ENCODE assay signal across 15 mouse cellular contexts in genomic region chr11:100321479-100322305, GRCm38 (mm10). TPM values are rescaled to one million over a fixed set of nuclear protein-coding genes. Genes with fewer than 3 reads are reported as not detected.
DNase-seq lines count a peak whose midpoint lies in the region; ATAC-seq and TF ChIP-seq lines count a peak whose summit lies in the region.
"Not testable (repeated sequence)": the region's sequence is repeated elsewhere in the genome, so short reads cannot be mapped to it uniquely, and the experiment has no call there.
"Had no signal": no experiment of that assay in that cellular context is flagged by ENCODE, and none has a peak within 500 bp of the region (broad histone marks: within the 10 kb centered on the region; RNA-seq: fewer than 3 reads in every experiment).

No protein-coding gene starts in this region.

- peaks cover 22% of the 10 kb centered on the region for H3K36me3 ChIP-seq in ES-Bruce4 (ENCODE audit: control insufficient read depth, insufficient read depth, low read length, poor library complexity, severe bottlenecking)
- peaks cover 20% of the 10 kb centered on the region for H3K36me3 ChIP-seq in forebrain, embryonic 12.5 days (replicated peaks)
- H3K36me3 ChIP-seq in hindbrain, embryonic 14.5 days (replicated peaks; ENCODE audit: control insufficient read depth, insufficient read depth), result peaks cover 21% of the 10 kb centered on the region
- H3K36me3 ChIP-seq in liver, postnatal 0 days (replicated peaks; ENCODE audit: insufficient read depth, low read length), result peaks cover 18% of the 10 kb centered on the region
- H3K36me3 ChIP-seq in neural tube, embryonic 11.5 days (ENCODE audit: control insufficient read depth, insufficient read depth, low read length), result not testable (repeated sequence)

- peak overlapping the region; percentile 59 for H3K27ac ChIP-seq in ES-Bruce4 (ENCODE audit: insufficient read depth, low read length)
- not testable (repeated sequence) for H3K27ac ChIP-seq in forebrain, embryonic 12.5 days; hindbrain, embryonic 14.5 days; left cerebral cortex, adult 2 months; neural tube, embryonic 11.5 days (ENCODE audit: low read depth, low read length)
- peak overlapping the region; percentile 7 for H3K27ac ChIP-seq in liver, postnatal 0 days (ENCODE audit: low read depth)

- not testable (repeated sequence) for TF ChIP-seq EP300 in ES-Bruce4 (IDR thresholded peaks at IDR 0.05; ENCODE audit: insufficient read depth, low read depth, low read length); liver, postnatal 0 days (IDR thresholded peaks at IDR 0.05; ENCODE audit: low read depth)

- H3K27me3 ChIP-seq in ES-Bruce4 (ENCODE audit: control insufficient read depth, insufficient read depth, low read length, poor library complexity, severe bottlenecking); forebrain, embryonic 12.5 days; hindbrain, embryonic 14.5 days (ENCODE audit: control insufficient read depth, insufficient read depth, low read length); liver, postnatal 0 days (ENCODE audit: insufficient read depth, low read length); neural tube, embryonic 11.5 days (ENCODE audit: control insufficient read depth, insufficient read depth, low read length): not testable (repeated sequence)

- not testable (repeated sequence) for TF ChIP-seq CTCF in ES-Bruce4 (IDR thresholded peaks at IDR 0.05; ENCODE audit: low read depth, low read length); left cerebral cortex, adult 2 months (IDR thresholded peaks at IDR 0.05)
- TF ChIP-seq CTCF in liver, postnatal 0 days (IDR thresholded peaks at IDR 0.05; ENCODE audit: low read depth), result peak; percentile 21

- not testable (repeated sequence) for ATAC-seq in forebrain, embryonic 12.5 days (ENCODE audit: low FRiP score); hindbrain, embryonic 14.5 days (ENCODE audit: low FRiP score); liver, postnatal 0 days; neural tube, embryonic 11.5 days (ENCODE audit: insufficient read depth, low FRiP score, low TSS enrichment)

- H3K9me3 ChIP-seq in ES-Bruce4 (replicated peaks; ENCODE audit: control insufficient read depth, insufficient read depth, low read length, poor library complexity, severe bottlenecking); forebrain, embryonic 12.5 days; hindbrain, embryonic 14.5 days (ENCODE audit: control insufficient read depth, low read length); liver, postnatal 0 days (ENCODE audit: low read length); neural tube, embryonic 11.5 days (ENCODE audit: control insufficient read depth, low read length): not testable (repeated sequence)

- not testable (repeated sequence) for TF ChIP-seq POLR2A in ES-Bruce4 (IDR thresholded peaks at IDR 0.05; ENCODE audit: insufficient read depth, low read length)

- intact Hi-C loops in left cerebral cortex, adult 2 months (cut with DNase I), result loop anchor here (2.0 kb wide), 1 partner anchor 31 kb away; no protein-coding TSS in a partner anchor

- 82% methylated on average over 7 of the region's 7 CpGs for WGBS in forebrain, embryonic 12.5 days
- WGBS in hindbrain, embryonic 14.5 days, result 81% methylated on average over 7 of the region's 7 CpGs
- 68% methylated on average over 7 of the region's 7 CpGs for WGBS in liver, postnatal 0 days (ENCODE audit: insufficient replicate concordance)
- WGBS in neural tube, embryonic 11.5 days, result 81% methylated on average over 7 of the region's 7 CpGs

- peak overlapping the region; percentile 96 for H3K9ac ChIP-seq in ES-Bruce4 (ENCODE audit: low read depth, poor library complexity, severe bottlenecking)
- H3K9ac ChIP-seq in forebrain, embryonic 12.5 days; hindbrain, embryonic 14.5 days; neural tube, embryonic 11.5 days (ENCODE audit: low read length): not testable (repeated sequence)
- H3K9ac ChIP-seq in liver, postnatal 0 days (replicated peaks), result peak overlapping the region; percentile 23

- peak overlapping the region; percentile 22; the same call in 1 of the 2 replicates for H3K4me2 ChIP-seq in forebrain, embryonic 12.5 days
- H3K4me2 ChIP-seq in hindbrain, embryonic 14.5 days (replicated peaks), result 0 out of 2 replicates have a peak overlapping the region, but pooled peaks have one; percentile 91
- peak overlapping the region; percentile 85 for H3K4me2 ChIP-seq in liver, postnatal 0 days (ENCODE audit: low read depth, low read length)
- peak overlapping the region; percentile 78; the same call in 1 of the 2 replicates for H3K4me2 ChIP-seq in neural tube, embryonic 11.5 days (ENCODE audit: low read depth)

- peak overlapping the region; percentile 67 for H3K4me3 ChIP-seq in ES-Bruce4 (ENCODE audit: low read depth, low read length)
- 0 out of 2 replicates have a peak overlapping the region, but pooled peaks have one; percentile 1 for H3K4me3 ChIP-seq in forebrain, embryonic 12.5 days (replicated peaks)
- not testable (repeated sequence) for H3K4me3 ChIP-seq in hindbrain, embryonic 14.5 days (replicated peaks; ENCODE audit: low read length); neural tube, embryonic 11.5 days (ENCODE audit: low read depth, low read length)
- peak overlapping the region; percentile 13 for H3K4me3 ChIP-seq in left cerebral cortex, adult 2 months
- peak overlapping the region; percentile 90; the same call in 1 of the 2 replicates for H3K4me3 ChIP-seq in liver, postnatal 0 days (ENCODE audit: low read depth, low read length)

- not testable (repeated sequence) for H3K4me1 ChIP-seq in ES-Bruce4 (ENCODE audit: control insufficient read depth, insufficient read depth, low read length); hindbrain, embryonic 14.5 days (replicated peaks; ENCODE audit: control insufficient read depth, insufficient read depth, low read length); neural tube, embryonic 11.5 days (ENCODE audit: control insufficient read depth, insufficient read depth, low read length)
- H3K4me1 ChIP-seq in forebrain, embryonic 12.5 days, result peaks cover 11% of the 10 kb centered on the region
- H3K4me1 ChIP-seq in liver, postnatal 0 days (ENCODE audit: insufficient read depth), result peaks cover 22% of the 10 kb centered on the region

- DNase-seq in cerebellum, adult 11 months, result peak; percentile 22
- DNase-seq in hindbrain, embryonic 14.5 days (ENCODE audit: low spot score); left cerebral cortex, adult 2 months (ENCODE audit: extremely low spot score in 1 of 2, low spot score in 2 of 2); liver, postnatal 0 days; neural tube, embryonic 11.5 days (ENCODE audit: low spot score): not testable (repeated sequence)

RNA-seq across cellular contexts. Expression of gene Eif1, which starts 2.0 kb away (rescaled TPM):
- 718 and 769 TPM in 2 replicates for polyA plus RNA-seq in ES-Bruce4 (2011; ENCODE audit: insufficient read depth, insufficient read length, low read depth, missing spikeins)
- polyA plus RNA-seq in forebrain, embryonic 12.5 days (2016; fragmentation: Nextera tagmentation; extraction: Ambion mirVana), result 1,544 and 1,585 TPM in 2 replicates
- 1,239 and 1,372 TPM in 2 replicates for polyA plus RNA-seq in hindbrain, embryonic 14.5 days (2014; fragmentation: Nextera tagmentation; extraction: Ambion mirVana)
- total RNA-seq in left cerebral cortex, adult 2 months (2021), result 100 to 1,000 TPM; 746 to 811 TPM
- polyA plus RNA-seq in liver, postnatal 0 days (2015; fragmentation: Nextera tagmentation; extraction: Ambion mirVana), result 1,752 and 1,956 TPM in 2 replicates
- 1,679 and 1,757 TPM in 2 replicates for polyA plus RNA-seq in neural tube, embryonic 11.5 days (2014; fragmentation: Nextera tagmentation; extraction: Ambion mirVana)

RNA-seq across cellular contexts. Expression of gene Gast, which starts 12.5 kb away (rescaled TPM):
- polyA plus RNA-seq in ES-Bruce4 (2011; ENCODE audit: insufficient read depth, insufficient read length, low read depth, missing spikeins), result not detected in 2 replicates
- 1.1 TPM in 1 of 2 replicates, not detected in the other for polyA plus RNA-seq in forebrain, embryonic 12.5 days (2016; fragmentation: Nextera tagmentation; extraction: Ambion mirVana)
- 0.50 TPM in 1 of 2 replicates, not detected in the other for polyA plus RNA-seq in hindbrain, embryonic 14.5 days (2014; fragmentation: Nextera tagmentation; extraction: Ambion mirVana)
- not detected for total RNA-seq in left cerebral cortex, adult 2 months (2021)
- polyA plus RNA-seq in liver, postnatal 0 days (2015; fragmentation: Nextera tagmentation; extraction: Ambion mirVana), result not detected in 2 replicates
- polyA plus RNA-seq in neural tube, embryonic 11.5 days (2014; fragmentation: Nextera tagmentation; extraction: Ambion mirVana), result not detected in 2 replicates
- total RNA-seq: adrenal gland, postnatal 4 days; heart, adult 8-10 months; hematopoietic stem cell, adult 5-6 weeks; left cerebral cortex, postnatal 14 days; neutrophil, adult 5-6 weeks had no signal
- polyA plus RNA-seq: kidney, embryonic 16.5 days had no signal

RNA-seq across cellular contexts. Expression of gene Hap1, which starts 34.2 kb away (rescaled TPM):
- 12.7 and 13.6 TPM in 2 replicates for polyA plus RNA-seq in ES-Bruce4 (2011; ENCODE audit: insufficient read depth, insufficient read length, low read depth, missing spikeins)
- polyA plus RNA-seq in forebrain, embryonic 12.5 days (2016; fragmentation: Nextera tagmentation; extraction: Ambion mirVana), result 96.3 and 116 TPM in 2 replicates
- polyA plus RNA-seq in hindbrain, embryonic 14.5 days (2014; fragmentation: Nextera tagmentation; extraction: Ambion mirVana), result 105 and 137 TPM in 2 replicates
- total RNA-seq in left cerebral cortex, adult 2 months (2021), result 100 to 1,000 TPM; 150 to 194 TPM
- polyA plus RNA-seq in liver, postnatal 0 days (2015; fragmentation: Nextera tagmentation; extraction: Ambion mirVana), result 0.78 and 0.81 TPM in 2 replicates
- polyA plus RNA-seq in neural tube, embryonic 11.5 days (2014; fragmentation: Nextera tagmentation; extraction: Ambion mirVana), result 10.4 and 10.6 TPM in 2 replicates
- total RNA-seq: hematopoietic stem cell, adult 5-6 weeks had no signal

RNA-seq across cellular contexts. Expression of gene Krt42, which starts 52.0 kb away (rescaled TPM):
- 20.6 and 21.5 TPM in 2 replicates for polyA plus RNA-seq in ES-Bruce4 (2011; ENCODE audit: insufficient read depth, insufficient read length, low read depth, missing spikeins)
- not detected in 2 replicates for polyA plus RNA-seq in forebrain, embryonic 12.5 days (2016; fragmentation: Nextera tagmentation; extraction: Ambion mirVana)
- polyA plus RNA-seq in hindbrain, embryonic 14.5 days (2014; fragmentation: Nextera tagmentation; extraction: Ambion mirVana), result not detected in 2 replicates
- not detected for total RNA-seq in left cerebral cortex, adult 2 months (2021)
- not detected in 2 replicates for polyA plus RNA-seq in liver, postnatal 0 days (2015; fragmentation: Nextera tagmentation; extraction: Ambion mirVana)
- not detected in 2 replicates for polyA plus RNA-seq in neural tube, embryonic 11.5 days (2014; fragmentation: Nextera tagmentation; extraction: Ambion mirVana)
- total RNA-seq: adrenal gland, postnatal 4 days; heart, adult 8-10 months; hematopoietic stem cell, adult 5-6 weeks; left cerebral cortex, postnatal 14 days; neutrophil, adult 5-6 weeks had no signal
- polyA plus RNA-seq: forebrain, embryonic 11.5 days; kidney, embryonic 16.5 days; midbrain, embryonic 11.5 days had no signal

Comparison
In these comparisons a context has a peak if more than half of its experiments do, and no peak if none do; other contexts are left out.
1. H3K4me2 ChIP-seq: peak in every context shown above with its lines; median percentile 91 in hindbrain, embryonic 14.5 days; 85 in liver, postnatal 0 days; 78 in neural tube, embryonic 11.5 days; 22 in forebrain, embryonic 12.5 days.